In the genomic region with DNA sequence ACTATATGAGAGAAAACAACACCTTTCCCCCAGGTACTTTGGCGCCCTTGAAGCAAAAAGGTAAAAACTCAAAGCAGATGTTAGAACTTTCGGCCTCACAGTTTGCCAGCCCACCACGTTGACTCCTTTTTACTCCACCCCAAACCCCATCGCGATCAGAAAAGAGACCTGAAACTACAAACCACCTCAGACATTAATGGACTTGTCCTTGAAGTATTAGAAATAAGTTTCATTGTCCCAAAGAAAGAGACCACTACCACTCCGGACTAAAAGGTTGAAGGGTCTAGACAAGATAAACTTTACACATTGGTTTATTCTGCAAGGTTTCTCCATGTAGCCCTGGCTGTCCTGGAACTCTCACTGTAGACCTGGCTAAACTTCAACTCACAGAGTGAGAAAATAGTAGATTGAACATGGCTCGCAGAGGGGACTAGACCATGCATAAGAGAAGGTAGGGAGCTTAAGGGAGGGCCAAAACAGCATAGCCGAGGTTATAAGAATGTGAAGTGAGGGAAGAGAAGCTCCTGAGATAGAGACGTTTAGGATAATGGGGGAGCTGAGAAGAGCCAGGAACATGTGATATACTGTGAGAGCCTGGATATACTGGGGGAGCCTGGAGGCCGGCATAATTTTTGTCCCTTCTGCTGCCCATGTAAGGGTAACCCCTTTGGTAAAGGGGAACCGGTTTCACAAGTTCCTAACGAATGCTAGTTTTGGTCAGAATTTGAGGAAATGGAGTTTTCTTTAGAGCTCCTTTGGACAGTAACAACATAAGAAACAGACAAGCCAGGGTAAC, we compare ENCODE assay signal across 8 mouse cellular contexts. TPM values are rescaled to one million over a fixed set of nuclear protein-coding genes. Genes with fewer than 3 reads are reported as not detected.
A peak's percentile ranks its signal among the peaks of the same experiment; 100 is the strongest.
DNase-seq lines count a peak whose midpoint lies in the region; ATAC-seq and TF ChIP-seq lines count a peak whose summit lies in the region.

No protein-coding gene starts in this region.

- H3K9ac ChIP-seq in lung, embryonic 14.5 days: no peak overlapping the region
- 0 out of 2 replicates have a peak overlapping the region, but pooled peaks have one; percentile 50 for H3K9ac ChIP-seq in forebrain, embryonic 13.5 days
- H3K9ac ChIP-seq in limb, embryonic 15.5 days: no peak overlapping the region
- H3K9ac ChIP-seq in stomach, embryonic 14.5 days (replicated peaks; ENCODE audit: low read depth, low read length): no peak overlapping the region

- H3K4me1 ChIP-seq in lung, embryonic 14.5 days (ENCODE audit: insufficient read depth): peaks cover 5% of the 10 kb centered on the region
- H3K4me1 ChIP-seq in forebrain, embryonic 13.5 days: peaks cover 33% of the 10 kb centered on the region
- peaks cover 32% of the 10 kb centered on the region for H3K4me1 ChIP-seq in limb, embryonic 15.5 days
- H3K4me1 ChIP-seq in stomach, embryonic 14.5 days (ENCODE audit: control insufficient read depth, insufficient read depth, low read length): peaks cover 16% of the 10 kb centered on the region

- peaks cover 24% of the 10 kb centered on the region for H3K36me3 ChIP-seq in lung, embryonic 14.5 days (ENCODE audit: insufficient read depth)
- peaks cover 26% of the 10 kb centered on the region for H3K36me3 ChIP-seq in forebrain, embryonic 13.5 days (ENCODE audit: poor library complexity, severe bottlenecking)
- H3K36me3 ChIP-seq in limb, embryonic 15.5 days: peaks cover 21% of the 10 kb centered on the region
- peaks cover 16% of the 10 kb centered on the region; the same call in 1 of the 2 replicates for H3K36me3 ChIP-seq in stomach, embryonic 14.5 days (ENCODE audit: control insufficient read depth, insufficient read depth, low read length)

- H3K9me3 ChIP-seq in lung, embryonic 14.5 days (ENCODE audit: low read depth, low read length): no peaks in the 10 kb centered on the region
- no peaks in the 10 kb centered on the region for H3K9me3 ChIP-seq in forebrain, embryonic 13.5 days (replicated peaks)
- H3K9me3 ChIP-seq in limb, embryonic 15.5 days: no peaks in the 10 kb centered on the region
- H3K9me3 ChIP-seq in stomach, embryonic 14.5 days (ENCODE audit: control insufficient read depth, low read depth, low read length): no peaks in the 10 kb centered on the region

- H3K27me3 ChIP-seq in lung, embryonic 14.5 days (ENCODE audit: insufficient read depth, low read length): no peaks in the 10 kb centered on the region
- no peaks in the 10 kb centered on the region for H3K27me3 ChIP-seq in forebrain, embryonic 13.5 days
- no peaks in the 10 kb centered on the region for H3K27me3 ChIP-seq in limb, embryonic 15.5 days
- no peaks in the 10 kb centered on the region for H3K27me3 ChIP-seq in stomach, embryonic 14.5 days (ENCODE audit: control insufficient read depth, insufficient read depth, low read length)

- no peak for DNase-seq in lung, embryonic 14.5 days
- no peak for DNase-seq in lung, postnatal 25 days (ENCODE audit: low spot score)
- DNase-seq in left cerebral cortex, adult 9 months (ENCODE audit: low spot score in 2 of 2): no peak
- no peak for DNase-seq in embryo, embryonic 9.5 days (ENCODE audit: extremely low spot score)
- DNase-seq in ovary, postnatal 36 days (ENCODE audit: low spot score): no peak

- peak overlapping the region; percentile 92 for H3K4me2 ChIP-seq in lung, embryonic 14.5 days
- H3K4me2 ChIP-seq in forebrain, embryonic 13.5 days: peak overlapping the region; percentile 86
- H3K4me2 ChIP-seq in limb, embryonic 15.5 days: peak overlapping the region; percentile 39
- H3K4me2 ChIP-seq in stomach, embryonic 14.5 days (replicated peaks; ENCODE audit: low read depth, low read length): peak overlapping the region; percentile 37

- TF ChIP-seq CTCF in lung, embryonic 14.5 days (IDR thresholded peaks at IDR 0.05; ENCODE audit: low read depth): no peak

- peak overlapping the region; percentile 71 for H3K4me3 ChIP-seq in lung, embryonic 14.5 days (ENCODE audit: low read depth, low read length)
- peak overlapping the region; percentile 76 for H3K4me3 ChIP-seq in forebrain, embryonic 13.5 days
- peak overlapping the region; percentile 62 for H3K4me3 ChIP-seq in limb, embryonic 15.5 days
- peak overlapping the region; percentile 71 for H3K4me3 ChIP-seq in stomach, embryonic 14.5 days (ENCODE audit: low read depth, low read length)

- no peak for ATAC-seq in lung, embryonic 14.5 days (ENCODE audit: insufficient read depth)
- no peak for ATAC-seq in forebrain, embryonic 13.5 days
- ATAC-seq in limb, embryonic 15.5 days (ENCODE audit: insufficient number of reproducible peaks, low FRiP score, low TSS enrichment, low read depth): no peak
- ATAC-seq in stomach, embryonic 14.5 days (ENCODE audit: insufficient number of reproducible peaks, insufficient read depth, low FRiP score, low read depth): no peak

- 54% methylated on average over 12 of the region's 12 CpGs for WGBS in lung, embryonic 14.5 days
- WGBS in forebrain, embryonic 13.5 days: 64% methylated on average over 12 of the region's 12 CpGs
- 52% methylated on average over 12 of the region's 12 CpGs for WGBS in limb, embryonic 15.5 days
- WGBS in stomach, embryonic 14.5 days: 59% methylated on average over 12 of the region's 12 CpGs

- H3K27ac ChIP-seq in lung, embryonic 14.5 days (ENCODE audit: low read depth): peak overlapping the region; percentile 26; the same call in 1 of the 2 replicates
- H3K27ac ChIP-seq in forebrain, embryonic 13.5 days: peak overlapping the region; percentile 65
- peak overlapping the region; percentile 64 for H3K27ac ChIP-seq in limb, embryonic 15.5 days
- H3K27ac ChIP-seq in stomach, embryonic 14.5 days (ENCODE audit: low read length): peak overlapping the region; percentile 40; the same call in 1 of the 2 replicates

RNA-seq across cellular contexts. Expression of gene Fdps, which starts 0.9 kb away (rescaled TPM):
- 164 and 177 TPM in 2 replicates for polyA plus RNA-seq in lung, embryonic 14.5 days (2014; fragmentation: Nextera tagmentation; extraction: Ambion mirVana)
- 315 and 326 TPM in 2 replicates for polyA plus RNA-seq in forebrain, embryonic 13.5 days (2015; fragmentation: Nextera tagmentation; extraction: Ambion mirVana)
- 253 and 265 TPM in 2 replicates for polyA plus RNA-seq in limb, embryonic 15.5 days (2015; fragmentation: Nextera tagmentation; extraction: Ambion mirVana)
- 247 and 278 TPM in 2 replicates for polyA plus RNA-seq in stomach, embryonic 14.5 days (2014; fragmentation: Nextera tagmentation; extraction: Ambion mirVana)

RNA-seq across cellular contexts. Expression of gene Gm43738, which starts 1.8 kb away (rescaled TPM):
- not detected in 2 replicates for polyA plus RNA-seq in lung, embryonic 14.5 days (2014; fragmentation: Nextera tagmentation; extraction: Ambion mirVana)
- not detected in 2 replicates for polyA plus RNA-seq in forebrain, embryonic 13.5 days (2015; fragmentation: Nextera tagmentation; extraction: Ambion mirVana)
- not detected in 2 replicates for polyA plus RNA-seq in limb, embryonic 15.5 days (2015; fragmentation: Nextera tagmentation; extraction: Ambion mirVana)
- polyA plus RNA-seq in stomach, embryonic 14.5 days (2014; fragmentation: Nextera tagmentation; extraction: Ambion mirVana): not detected in 2 replicates

RNA-seq across cellular contexts. Expression of gene Rusc1, which starts 9.6 kb away (rescaled TPM):
- 11.2 and 13.9 TPM in 2 replicates for polyA plus RNA-seq in lung, embryonic 14.5 days (2014; fragmentation: Nextera tagmentation; extraction: Ambion mirVana)
- 38.4 and 40.5 TPM in 2 replicates for polyA plus RNA-seq in forebrain, embryonic 13.5 days (2015; fragmentation: Nextera tagmentation; extraction: Ambion mirVana)
- polyA plus RNA-seq in limb, embryonic 15.5 days (2015; fragmentation: Nextera tagmentation; extraction: Ambion mirVana): 29.2 and 31.1 TPM in 2 replicates
- polyA plus RNA-seq in stomach, embryonic 14.5 days (2014; fragmentation: Nextera tagmentation; extraction: Ambion mirVana): 19.2 and 19.5 TPM in 2 replicates

RNA-seq across cellular contexts. Expression of gene Pklr, which starts 33.2 kb away (rescaled TPM):
- 0.08 TPM in 1 of 2 replicates, not detected in the other for polyA plus RNA-seq in lung, embryonic 14.5 days (2014; fragmentation: Nextera tagmentation; extraction: Ambion mirVana)
- polyA plus RNA-seq in forebrain, embryonic 13.5 days (2015; fragmentation: Nextera tagmentation; extraction: Ambion mirVana): 0.09 and 0.26 TPM in 2 replicates
- polyA plus RNA-seq in limb, embryonic 15.5 days (2015; fragmentation: Nextera tagmentation; extraction: Ambion mirVana): 0.20 and 0.23 TPM in 2 replicates
- polyA plus RNA-seq in stomach, embryonic 14.5 days (2014; fragmentation: Nextera tagmentation; extraction: Ambion mirVana): 2.8 and 3.3 TPM in 2 replicates

RNA-seq across cellular contexts. Expression of gene Hcn3, which starts 57.3 kb away (rescaled TPM):
- 0.47 and 0.61 TPM in 2 replicates for polyA plus RNA-seq in lung, embryonic 14.5 days (2014; fragmentation: Nextera tagmentation; extraction: Ambion mirVana)
- polyA plus RNA-seq in forebrain, embryonic 13.5 days (2015; fragmentation: Nextera tagmentation; extraction: Ambion mirVana): 19.0 and 19.6 TPM in 2 replicates
- polyA plus RNA-seq in limb, embryonic 15.5 days (2015; fragmentation: Nextera tagmentation; extraction: Ambion mirVana): 1.9 and 2.2 TPM in 2 replicates
- polyA plus RNA-seq in stomach, embryonic 14.5 days (2014; fragmentation: Nextera tagmentation; extraction: Ambion mirVana): 1.4 and 1.9 TPM in 2 replicates

Comparison
In these comparisons a context has a peak if more than half of its experiments do, and no peak if none do; other contexts are left out.
1. H3K4me2 ChIP-seq: peak in every context shown above with its lines; median percentile 92 in lung, embryonic 14.5 days; 86 in forebrain, embryonic 13.5 days; 39 in limb, embryonic 15.5 days; 37 in stomach, embryonic 14.5 days.